Mouse (Mus musculus): Measurements from ENCODE around the gene Ccser1.

DNA sequence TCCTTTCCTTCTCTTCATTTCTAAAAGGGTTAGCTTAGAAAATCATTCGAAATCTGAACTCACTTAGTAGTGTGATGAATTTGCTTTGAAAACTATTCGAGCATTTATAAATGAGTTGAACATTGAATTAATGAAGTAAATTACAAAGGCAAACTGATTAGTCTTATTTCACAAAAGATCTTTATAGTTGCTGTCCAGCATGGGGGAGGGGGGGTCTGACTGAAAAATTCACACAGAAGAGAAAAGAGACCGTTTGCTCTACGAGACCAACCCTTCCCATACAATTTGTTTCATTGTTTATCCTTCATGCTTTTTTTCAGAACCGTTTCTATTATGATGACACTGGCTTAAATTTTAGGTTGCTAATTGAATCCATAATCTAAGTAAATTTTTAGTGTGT, 583.3 kb downstream of the Ccser1 start:
- no peak for TF ChIP-seq CTCF (IDR thresholded peaks at IDR 0.05; ENCODE audit: borderline replicate concordance, insufficient read depth, low read depth, low read length)
- TF ChIP-seq POLR2A (IDR thresholded peaks at IDR 0.05; ENCODE audit: borderline replicate concordance, insufficient read depth, low read length): no peak

Data from cerebellum, adult 2 months (tissue).